Mouse (Mus musculus) myocyte (in vitro differentiated cells): ENCODE results near the gene Hist2h4.

Source experiments
- CEBPB ChIP-seq: IDR thresholded peaks from 2 replicates; pipeline ENCODE4 v1.6.1; 2011; ENCODE audit warnings: mild to moderate bottlenecking, moderate library complexity; ENCODE audit not compliant: poor library complexity, insufficient read depth, severe bottlenecking
- MAX ChIP-seq: IDR thresholded peaks from one replicate; pipeline ENCODE4 v1.6.1; 2011; ENCODE audit warnings: low read depth, mild to moderate bottlenecking, control low read depth
- MYOD1 ChIP-seq, 3 experiments: IDR thresholded peaks; one replicate each; pipeline ENCODE4 v1.6.1; 2011; ENCODE audit warnings: control low read depth in 2 of 3, low read depth in 2 of 3, mild to moderate bottlenecking in 2 of 3, moderate library complexity in 1 of 3; ENCODE audit not compliant: insufficient read length in 2 of 3, control insufficient read depth in 1 of 3
- POLR2A ChIP-seq: IDR thresholded peaks from one replicate; pipeline ENCODE4 v1.6.1; 2011; ENCODE audit warnings: low read depth, mild to moderate bottlenecking, control low read depth, moderate library complexity; ENCODE audit not compliant: insufficient read length
- POLR2AphosphoS2 ChIP-seq: IDR thresholded peaks from one replicate; pipeline ENCODE4 v1.6.1; 2011; ENCODE audit warnings: low read depth, control low read depth; ENCODE audit not compliant: insufficient read length
- SRF ChIP-seq: IDR thresholded peaks from one replicate; pipeline ENCODE4 v1.6.1; 2011; ENCODE audit warnings: low read depth; ENCODE audit not compliant: control insufficient read depth, insufficient read length
- TCF12 ChIP-seq: IDR thresholded peaks from one replicate; pipeline ENCODE4 v1.6.1; 2011; ENCODE audit warnings: mild to moderate bottlenecking, control low read depth; ENCODE audit not compliant: poor library complexity, insufficient read depth, severe bottlenecking
- USF1 ChIP-seq: IDR thresholded peaks from one replicate; pipeline ENCODE4 v1.6.1; 2011; ENCODE audit warnings: low read depth, mild to moderate bottlenecking, control low read depth, moderate library complexity

GRCm38 (mm10) chr3:96248141-96249033 is 14.7 kb downstream of the Hist2h4 start:
- TF ChIP-seq SRF, result no peak
- no peak for TF ChIP-seq POLR2A
- TF ChIP-seq POLR2AphosphoS2, result peak; percentile 28
- TF ChIP-seq MAX, result no peak
- TF ChIP-seq USF1, result no peak
- no peak for TF ChIP-seq CEBPB
- no peak for TF ChIP-seq TCF12
- TF ChIP-seq MYOD1 (IDR thresholded peaks at IDR 0.05; ENCODE audit: control insufficient read depth in 1 of 3, insufficient read length in 2 of 3, low read depth in 2 of 3), result no peak
